Mouse (Mus musculus): ENCODE measurements around the gene Pvr.

The Pvr gene

DNA sequence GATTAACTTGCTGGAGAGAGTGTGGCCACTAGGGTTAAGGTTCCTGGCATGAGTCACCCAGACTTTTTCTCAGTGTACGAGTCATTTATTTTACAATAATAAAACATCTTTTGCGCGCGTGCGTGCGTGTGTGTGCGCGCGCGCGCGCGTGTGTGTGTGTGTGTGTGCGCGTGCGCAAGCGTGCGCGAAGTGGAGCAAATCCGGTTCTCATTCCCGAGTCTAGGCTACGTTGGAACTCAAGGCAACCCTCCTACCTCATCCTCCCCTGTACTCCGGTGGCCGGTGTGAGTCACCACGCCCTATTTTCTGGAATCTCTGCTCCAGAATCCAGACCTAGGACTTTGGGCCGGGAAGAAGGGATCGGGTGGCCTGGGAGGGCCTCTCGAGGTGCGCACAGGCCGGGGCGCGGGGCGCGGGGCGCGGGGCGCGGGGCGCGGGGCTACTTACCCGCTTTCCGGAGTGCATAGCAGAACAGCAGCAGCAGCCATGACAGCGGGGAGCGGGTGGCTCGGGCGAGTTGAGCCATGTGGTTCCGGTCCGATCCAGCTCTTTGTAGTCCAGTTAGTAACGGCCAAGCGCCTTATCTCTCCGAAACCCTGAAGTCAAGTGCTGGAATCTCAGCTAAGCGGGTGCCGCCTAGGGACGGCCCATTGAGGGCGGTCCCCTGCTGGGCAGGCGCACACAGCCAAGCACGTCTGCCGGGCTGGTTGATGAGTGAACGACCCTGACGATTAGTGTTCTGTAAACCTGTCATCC, at the start of gene Pvr:
Gene Pvr, minus strand, starts transcription at position 655 of the 756 bp plus-strand sequence.
- peak; percentile 90 to 96 for DNase-seq (ENCODE audit: inconsistent age in 2 of 2, low spot score in 1 of 2)

DNA sequence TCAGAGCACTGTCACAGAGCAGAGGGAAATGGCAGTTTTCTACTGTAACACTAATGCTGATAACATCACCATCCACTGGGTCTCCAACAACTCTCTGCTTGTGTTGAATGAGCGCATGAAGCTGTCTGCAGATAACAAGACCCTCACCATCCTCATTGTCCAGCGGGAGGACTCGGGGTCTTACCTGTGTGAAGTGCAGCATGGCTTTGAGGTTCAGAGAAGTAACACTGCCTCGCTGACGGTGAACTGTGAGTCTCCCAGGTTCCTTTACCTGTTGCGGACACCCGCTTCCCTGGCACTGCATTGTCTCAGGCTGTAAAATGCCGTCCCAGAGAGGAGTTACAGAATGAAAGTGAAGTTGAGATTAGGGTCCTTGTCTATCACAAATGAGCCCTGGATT, 49.2 kb upstream of the Pvr start:
- DNase-seq (ENCODE audit: inconsistent age in 2 of 2, low spot score in 1 of 2): no peak

DNA sequence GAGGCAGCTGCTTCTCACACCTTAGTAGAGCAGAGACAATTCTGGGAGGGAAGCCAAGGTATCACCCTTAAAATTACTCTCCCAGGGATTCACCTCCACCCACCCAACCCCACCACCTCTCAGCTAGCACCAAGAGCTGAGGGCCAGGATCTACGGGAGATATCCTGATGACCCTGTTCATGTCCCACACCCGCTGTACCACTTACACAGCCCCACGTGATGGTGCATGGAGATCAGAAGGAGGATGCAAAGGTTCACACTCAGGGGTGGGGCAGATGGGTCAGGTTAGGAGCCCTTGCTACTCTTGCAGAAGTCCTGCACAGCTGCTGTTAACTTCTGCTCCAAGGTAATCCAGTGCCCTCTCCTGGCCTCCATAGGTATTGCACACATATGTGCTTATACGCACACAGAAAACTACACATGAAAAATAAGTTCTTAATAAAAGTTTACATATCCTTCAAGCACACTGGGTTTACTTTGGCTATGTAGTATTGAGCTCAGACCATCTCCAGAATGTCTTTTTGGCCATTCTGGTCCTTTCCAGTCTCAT, 48.7 kb upstream of the Pvr start:
- DNase-seq (ENCODE audit: inconsistent age in 2 of 2, low spot score in 1 of 2): no peak

DNA sequence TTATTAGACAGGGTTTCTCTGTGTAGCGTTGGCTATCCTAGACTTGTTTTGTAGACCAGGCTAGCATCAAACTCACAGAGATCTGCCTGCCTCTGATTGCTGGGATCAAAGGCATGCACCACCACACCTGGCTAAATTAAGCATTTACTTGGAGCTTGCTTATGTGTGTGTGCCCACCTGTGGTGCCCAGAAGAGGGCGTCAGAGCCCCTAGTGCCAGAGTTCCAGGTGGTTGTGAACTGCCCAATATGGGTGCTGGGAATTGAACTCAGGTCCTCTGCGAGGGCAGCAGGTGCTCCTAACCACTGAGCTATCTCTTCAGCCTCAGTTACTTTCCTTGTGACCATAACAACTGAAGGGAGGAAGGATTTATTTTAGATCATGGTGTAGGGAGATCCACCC, 48.1 kb upstream of the Pvr start:
- no peak for DNase-seq (ENCODE audit: inconsistent age in 2 of 2, low spot score in 1 of 2)

DNA sequence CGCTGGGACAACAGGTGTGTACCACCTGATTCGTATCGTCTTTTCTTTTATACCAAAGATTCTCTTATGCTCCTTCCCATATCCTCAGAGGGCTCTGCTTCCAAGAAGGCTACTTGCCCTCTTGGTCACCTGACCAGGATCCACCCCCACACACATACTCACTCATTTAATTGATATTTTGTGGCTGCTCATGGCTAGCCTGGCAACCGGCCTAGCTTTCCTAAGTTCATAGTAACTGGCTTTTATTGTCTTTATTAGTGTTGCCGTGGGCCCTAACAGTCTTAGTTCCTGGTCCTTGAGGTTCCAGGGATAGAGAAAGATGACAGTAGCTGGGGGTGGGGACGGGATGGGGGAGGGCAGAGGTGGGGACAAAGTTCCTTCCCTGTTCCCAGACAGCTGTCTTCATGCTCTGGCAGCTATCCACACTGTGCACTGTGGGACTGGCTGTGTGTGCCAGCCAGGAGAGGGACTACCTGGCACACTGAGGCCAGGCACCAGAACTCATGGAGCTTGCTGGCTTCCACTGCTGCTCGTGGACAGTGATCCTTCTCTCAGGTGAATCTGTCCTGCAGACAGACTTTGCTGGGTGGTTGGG, 44.1 kb upstream of the Pvr start, which contains the start of gene Ceacam20:
Gene Ceacam20, plus strand, starts transcription at position 428 of the 595 bp plus-strand sequence.
- DNase-seq (ENCODE audit: inconsistent age in 2 of 2, low spot score in 1 of 2): no peak

DNA sequence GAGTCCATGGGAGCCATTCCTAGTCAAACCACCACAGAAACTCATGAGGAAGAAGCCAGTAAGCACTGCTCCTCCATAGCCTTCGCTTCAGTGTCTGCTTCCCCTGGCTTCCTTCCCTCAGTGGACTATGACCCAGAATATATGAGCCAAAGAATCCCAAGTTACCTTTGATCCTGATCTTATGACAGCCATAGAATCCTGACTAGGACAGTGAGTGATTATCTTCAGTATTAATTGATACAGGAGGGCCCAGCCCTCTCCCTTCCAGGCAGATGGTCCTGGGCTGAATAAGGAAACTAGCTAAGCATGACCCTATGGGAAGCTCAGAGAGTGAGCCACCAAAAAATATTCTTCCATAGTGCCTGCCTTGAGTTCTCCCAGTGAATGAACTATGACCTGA, 41.5 kb upstream of the Pvr start:
- no peak for DNase-seq (ENCODE audit: inconsistent age in 2 of 2, low spot score in 1 of 2)

DNA sequence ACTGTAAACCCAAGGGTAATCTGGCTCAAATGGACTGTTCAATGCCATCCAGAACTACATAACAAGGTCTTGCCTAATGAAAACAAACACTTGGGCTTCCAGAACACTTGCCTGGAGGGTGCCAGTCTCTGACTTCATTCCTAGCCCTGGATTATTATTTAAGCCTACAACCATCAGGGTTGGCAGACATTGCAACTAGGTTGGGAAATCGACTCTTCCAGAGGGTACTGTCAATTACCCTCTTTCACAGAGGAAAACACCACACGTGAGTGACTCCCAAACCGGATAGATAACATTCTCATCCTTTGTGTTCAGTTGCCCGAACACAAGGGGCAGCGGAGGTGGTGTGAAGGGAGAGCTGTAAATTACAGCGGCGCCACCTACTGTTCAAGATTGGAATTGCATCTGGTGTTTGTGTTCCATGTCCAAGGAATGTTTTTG, 35.4 kb upstream of the Pvr start:
- DNase-seq (ENCODE audit: inconsistent age in 2 of 2, low spot score in 1 of 2): peak; percentile 84 to 96

DNA sequence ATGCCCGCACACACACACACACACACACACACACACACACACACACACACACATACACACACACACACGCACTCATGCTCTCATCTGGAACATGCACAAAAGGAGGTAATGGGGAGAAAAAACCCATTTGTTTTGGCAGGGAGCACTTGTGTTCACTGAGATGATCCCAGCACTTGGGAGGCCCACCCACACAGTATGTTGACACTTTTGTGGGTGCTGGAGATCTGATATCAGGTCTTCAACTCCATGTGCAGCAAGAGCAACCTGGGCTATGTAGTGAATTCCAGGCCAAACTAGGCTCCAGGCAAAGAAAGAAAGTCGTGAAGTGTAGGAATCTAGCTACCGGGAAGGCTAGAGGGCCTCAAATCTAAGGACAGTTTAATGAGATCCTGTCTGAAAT, 34.9 kb upstream of the Pvr start:
- DNase-seq (ENCODE audit: inconsistent age in 2 of 2, low spot score in 1 of 2): no peak

DNA sequence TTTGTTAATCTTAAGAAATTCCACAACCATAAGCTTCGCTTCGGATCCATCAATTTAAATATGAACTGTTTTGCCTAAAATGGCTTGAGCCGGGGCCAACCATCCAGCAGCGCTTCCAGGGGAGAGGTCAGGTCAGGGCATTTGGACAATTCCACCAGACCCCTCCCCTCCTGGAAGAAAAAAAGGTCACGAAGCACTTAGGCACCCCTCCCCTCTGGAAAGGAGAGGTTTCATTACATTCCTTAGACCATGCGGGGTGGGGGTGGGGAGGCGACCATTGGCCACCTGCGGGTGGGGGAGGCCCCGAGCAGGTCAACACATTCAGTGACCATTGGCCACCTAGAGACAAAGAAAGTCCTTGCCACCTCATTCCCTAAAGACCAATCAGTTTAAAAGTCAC, 32.1 kb upstream of the Pvr start:
- no peak for DNase-seq (ENCODE audit: inconsistent age in 2 of 2, low spot score in 1 of 2)

DNA sequence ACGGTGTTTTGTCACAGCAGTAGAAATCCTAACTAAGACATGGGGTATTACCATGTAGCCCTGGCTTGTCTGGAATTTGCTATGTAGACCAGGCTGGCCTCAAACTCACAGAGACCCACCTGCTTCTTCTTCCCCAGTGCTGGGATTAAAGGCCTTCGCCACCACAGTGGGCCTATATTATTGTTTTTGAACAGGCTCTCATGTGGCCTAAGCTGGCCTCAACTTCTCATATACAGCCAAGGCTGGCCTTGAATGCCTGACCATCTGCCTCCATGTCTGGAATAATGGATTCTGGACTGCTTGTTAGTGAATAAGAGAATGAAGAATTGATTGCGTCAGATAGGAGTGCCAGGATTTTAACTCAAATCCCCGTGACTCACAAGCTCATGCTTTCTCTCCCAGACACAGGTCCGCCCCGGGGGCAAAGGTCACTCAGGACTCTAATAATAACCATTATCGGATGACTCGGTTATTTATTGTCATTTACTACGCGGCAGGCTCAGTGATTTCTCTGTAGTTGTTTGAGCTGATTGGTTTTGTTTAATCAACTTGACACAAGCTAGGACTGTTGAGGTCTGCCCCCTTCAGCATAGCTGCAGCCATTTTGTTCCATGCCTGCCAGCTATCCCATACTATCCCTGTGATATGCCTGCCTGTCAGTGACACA, 31.5 kb upstream of the Pvr start:
- DNase-seq (ENCODE audit: inconsistent age in 2 of 2, low spot score in 1 of 2): peak; percentile 60 to 85

DNA sequence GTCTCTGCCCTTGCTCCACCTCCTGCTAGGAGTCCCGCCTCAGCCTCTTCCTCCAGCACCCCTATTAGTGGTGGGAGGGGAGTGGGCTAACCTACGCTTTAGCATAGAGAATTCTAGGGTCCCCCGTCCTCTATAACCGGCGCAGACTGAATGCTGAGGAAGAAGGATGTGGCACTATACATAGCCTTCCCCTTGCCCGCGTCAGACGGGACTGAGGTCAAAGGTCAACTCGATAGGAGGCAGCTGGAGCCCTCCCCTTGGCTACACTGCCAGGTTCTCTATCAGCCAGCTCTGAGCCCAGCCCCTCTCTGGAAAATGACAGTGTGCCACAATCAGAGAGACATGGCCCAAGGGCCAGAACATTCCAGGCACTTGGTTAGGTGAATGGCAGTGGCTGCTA, 29.6 kb upstream of the Pvr start, which contains the start of gene Igsf23:
Gene Igsf23, minus strand, starts transcription at position 168 of the 400 bp plus-strand sequence.
- DNase-seq (ENCODE audit: inconsistent age in 2 of 2, low spot score in 1 of 2): no peak

DNA sequence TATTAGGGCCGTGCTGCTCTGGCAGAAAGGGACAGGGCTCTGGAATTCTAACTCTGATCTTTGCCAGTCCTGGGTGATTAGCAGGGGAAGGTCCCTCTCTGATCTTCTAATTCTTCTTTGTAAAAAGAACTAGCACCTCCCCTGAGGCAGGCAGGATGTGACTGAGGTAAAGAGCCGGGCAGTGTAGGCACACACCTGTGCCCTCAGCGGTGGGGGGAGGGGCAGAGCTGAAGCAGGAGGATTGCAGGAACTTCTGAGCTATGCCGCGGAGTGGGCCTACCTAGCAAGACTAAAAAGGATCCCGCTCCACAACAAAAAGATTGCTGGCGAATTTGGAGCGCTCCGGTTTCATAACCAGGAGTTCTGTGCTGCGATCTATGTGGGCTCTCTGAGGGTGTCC, 29.0 kb upstream of the Pvr start:
- DNase-seq (ENCODE audit: inconsistent age in 2 of 2, low spot score in 1 of 2): no peak

DNA sequence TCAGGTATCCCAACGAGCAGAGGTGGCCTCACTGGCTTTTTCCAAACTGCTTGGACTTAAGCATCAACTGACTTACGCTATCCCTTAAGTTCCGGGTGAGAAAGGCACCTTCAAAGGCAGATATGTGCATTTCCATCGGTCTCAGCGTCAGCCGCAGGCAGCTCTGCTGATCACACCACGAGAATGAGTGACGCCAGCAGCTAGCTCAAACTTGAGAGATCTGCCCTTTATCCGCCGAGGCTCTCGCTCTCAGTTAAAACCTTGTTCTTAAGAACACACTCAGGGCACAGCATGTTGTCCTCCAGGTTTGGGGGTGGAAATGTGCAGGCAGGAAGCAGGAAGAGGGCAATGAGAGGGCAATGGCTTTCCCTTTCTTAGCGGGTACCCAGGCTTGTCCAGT, 28.0 kb upstream of the Pvr start:
- DNase-seq (ENCODE audit: inconsistent age in 2 of 2, low spot score in 1 of 2): no peak

DNA sequence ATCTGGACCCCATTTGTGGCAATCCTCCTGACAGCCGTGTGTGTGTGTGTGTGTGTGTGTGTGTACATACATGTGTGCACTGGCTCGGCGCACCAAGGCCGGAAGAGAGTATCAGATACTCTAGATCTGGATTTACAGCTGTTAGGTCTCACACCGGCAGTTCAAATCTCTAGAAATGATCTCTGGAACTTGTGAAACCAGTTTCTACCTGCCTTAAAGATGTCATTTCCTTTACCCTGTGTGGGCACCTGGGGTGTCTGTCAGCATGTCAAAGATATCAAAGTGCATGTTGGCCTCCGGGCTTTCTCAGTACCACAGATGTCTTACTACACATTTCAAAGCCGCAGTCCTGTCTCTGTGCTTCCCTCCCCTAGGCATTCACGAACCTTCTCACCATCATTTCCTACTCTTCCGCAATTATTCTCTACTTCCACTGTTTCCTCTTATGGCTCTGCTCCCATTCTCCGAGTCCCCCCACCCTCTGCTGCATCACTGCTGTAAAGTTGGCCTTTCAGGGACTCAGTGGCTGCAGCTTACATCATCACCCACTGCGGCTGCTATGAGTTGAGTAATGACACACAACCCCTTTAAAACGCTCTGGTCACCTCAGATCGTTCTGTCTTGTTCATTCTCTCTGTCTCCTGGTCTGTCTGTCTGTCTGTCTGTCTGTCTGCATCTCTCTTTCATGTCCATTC, 25.0 kb upstream of the Pvr start:
- no peak for DNase-seq (ENCODE audit: inconsistent age in 2 of 2, low spot score in 1 of 2)

DNA sequence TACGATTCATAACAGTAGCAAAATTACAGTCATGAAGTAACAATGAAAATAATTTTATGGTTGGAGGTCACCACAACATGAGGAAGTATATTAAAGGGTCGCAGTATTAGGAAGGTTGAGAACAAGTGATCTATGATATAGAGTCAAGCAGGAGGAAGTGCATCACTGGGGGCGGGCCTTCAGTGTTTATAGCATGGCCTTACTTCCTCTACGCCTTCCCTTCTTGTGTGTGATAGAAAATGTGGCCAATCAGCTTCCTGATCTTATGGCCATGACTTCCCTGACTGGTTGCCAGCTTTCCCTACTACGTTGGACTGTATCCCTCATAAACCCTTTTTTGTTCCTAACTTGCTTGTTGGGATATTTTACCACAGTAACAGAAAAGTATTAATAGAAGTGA, 24.2 kb upstream of the Pvr start:
- no peak for DNase-seq (ENCODE audit: inconsistent age in 2 of 2, low spot score in 1 of 2)

DNA sequence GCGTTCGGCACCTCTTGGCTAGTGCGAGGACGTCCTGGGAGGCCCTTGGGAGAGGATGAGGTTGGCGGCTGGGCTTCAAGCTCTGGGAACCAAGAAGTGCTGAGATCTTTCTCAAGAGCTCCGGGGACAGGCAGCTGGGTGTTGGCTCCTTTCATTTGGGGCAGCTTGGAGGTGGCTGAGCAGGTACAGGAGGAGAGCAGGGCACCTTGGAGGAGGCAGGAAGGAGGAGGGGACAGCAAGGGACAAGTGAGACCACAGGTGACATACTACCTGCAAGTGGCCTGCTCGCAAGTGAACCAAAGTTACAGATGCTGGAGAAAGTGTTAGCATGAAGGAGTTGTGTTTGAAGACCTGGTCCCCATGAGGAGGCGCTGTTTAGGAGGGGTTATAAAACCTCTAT, 23.7 kb upstream of the Pvr start:
- no peak for DNase-seq (ENCODE audit: inconsistent age in 2 of 2, low spot score in 1 of 2)

DNA sequence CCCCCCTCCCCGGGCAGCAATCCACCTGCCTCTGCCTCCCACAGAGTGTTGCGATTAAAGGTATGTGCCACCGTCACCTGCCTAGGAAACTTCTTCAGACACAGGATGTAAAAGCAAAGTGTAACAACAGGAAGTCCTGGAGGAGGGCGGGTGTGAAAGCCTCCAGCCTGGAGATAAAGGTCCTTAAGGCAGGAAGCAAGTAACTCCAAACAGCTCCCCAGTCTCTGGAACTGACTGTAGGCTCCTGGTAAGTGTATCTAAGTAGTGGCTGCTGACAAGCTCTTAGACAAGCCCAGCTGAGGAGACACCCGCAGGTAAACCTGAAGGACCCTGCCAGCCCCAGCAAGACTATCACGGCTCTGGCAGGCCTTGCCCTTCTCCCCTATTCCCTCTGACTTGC, 19.3 kb upstream of the Pvr start:
- peak in 1 of 2 experiments; percentile 39 for DNase-seq (ENCODE audit: inconsistent age in 2 of 2, low spot score in 1 of 2)

DNA sequence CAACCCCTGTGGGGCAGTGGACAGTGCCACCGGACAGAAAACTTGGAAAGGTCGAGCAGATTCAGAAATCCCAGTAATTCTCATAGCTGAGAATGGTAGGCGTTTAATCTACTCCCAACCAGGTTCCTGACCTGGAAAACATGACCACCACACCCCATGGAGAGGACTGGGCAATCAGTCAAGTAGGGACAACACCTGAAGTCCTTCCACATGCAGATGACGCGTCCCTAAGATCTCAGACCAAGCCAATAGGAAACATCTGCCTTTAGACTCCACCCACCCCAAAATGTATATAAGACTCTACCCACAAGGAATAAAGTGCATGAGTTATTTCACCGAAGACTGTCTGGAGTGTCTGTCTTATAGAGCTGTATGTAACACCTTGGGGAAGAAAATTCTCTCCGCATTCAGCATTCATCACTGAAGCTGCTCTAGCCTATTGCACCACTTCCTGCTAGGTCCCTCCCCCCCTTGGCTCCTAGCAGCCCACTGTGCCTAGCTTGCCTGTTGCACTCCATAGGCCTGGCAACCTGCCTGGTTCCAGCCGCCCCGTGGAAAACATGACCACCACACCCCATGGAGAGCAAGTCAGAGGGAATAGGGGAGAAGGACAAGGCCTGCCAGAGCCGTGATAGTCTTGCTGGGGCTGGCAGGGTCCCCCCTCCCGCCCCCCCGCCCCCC, 18.7 kb upstream of the Pvr start:
- DNase-seq (ENCODE audit: inconsistent age in 2 of 2, low spot score in 1 of 2): peak; percentile 67 to 82

DNA sequence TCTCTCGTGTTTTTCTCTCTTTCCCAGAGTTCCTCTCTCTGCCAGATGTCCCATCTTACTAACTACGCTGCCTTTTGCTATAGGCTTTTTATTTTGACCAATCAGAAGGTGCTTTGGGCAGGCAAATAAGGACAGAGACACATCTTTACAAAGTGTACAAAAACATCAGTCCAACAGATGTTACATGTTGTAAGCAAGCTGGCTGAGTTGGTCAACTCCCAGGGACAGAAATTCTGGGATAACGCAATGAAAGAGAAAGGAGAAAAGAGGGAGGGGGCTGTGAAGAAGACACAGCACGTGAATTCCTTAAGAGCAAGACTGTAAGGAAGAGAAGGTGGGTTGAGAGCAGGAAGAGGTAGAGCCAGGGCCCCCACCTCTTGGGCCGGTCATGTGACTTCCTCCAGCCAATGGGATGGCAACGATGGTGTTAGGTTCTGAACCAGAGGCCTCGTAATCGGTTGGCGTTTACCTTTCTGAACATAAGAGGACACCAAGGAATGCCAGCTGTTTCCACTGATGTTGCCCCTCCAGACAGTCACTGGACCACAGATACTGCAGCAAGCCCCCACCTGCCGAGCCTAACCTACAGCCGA, 16.4 kb upstream of the Pvr start:
- no peak for DNase-seq (ENCODE audit: inconsistent age in 2 of 2, low spot score in 1 of 2)

DNA sequence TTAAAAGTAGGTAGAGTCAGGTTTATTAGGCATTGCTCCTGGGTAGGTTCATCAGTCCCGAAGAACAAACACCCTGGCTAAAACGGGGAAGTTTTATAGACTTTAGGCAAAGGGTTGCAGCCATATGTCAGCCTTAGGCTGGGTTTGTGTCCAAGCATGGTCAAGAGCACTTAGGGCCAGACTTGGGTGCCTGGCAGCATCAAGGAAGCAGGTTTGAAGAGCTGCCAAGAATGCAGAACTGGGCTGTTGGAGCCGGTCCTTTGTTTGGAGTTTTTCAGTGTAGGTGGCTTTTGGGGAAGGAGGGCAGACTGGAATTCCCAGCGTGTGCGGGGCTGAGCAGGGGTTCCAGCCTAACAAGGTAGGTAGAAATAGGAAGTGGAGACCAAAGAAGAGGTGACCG, 15.0 kb upstream of the Pvr start:
- peak in 1 of 2 experiments; percentile 49 for DNase-seq (ENCODE audit: inconsistent age in 2 of 2, low spot score in 1 of 2)

Measured in adrenal gland, adult (tissue).